Mouse (Mus musculus): ENCODE measurements around the gene Rnf151.

- TF ChIP-seq CTCF (IDR thresholded peaks at IDR 0.05; ENCODE audit: control insufficient read depth, insufficient read depth, insufficient read length), result no peak
- no peak for TF ChIP-seq CEBPB (IDR thresholded peaks at IDR 0.05; ENCODE audit: low read depth)
- no peak for TF ChIP-seq MYOD1 (IDR thresholded peaks at IDR 0.05; ENCODE audit: control insufficient read depth, insufficient read length, low read depth)
- TF ChIP-seq MYOG (IDR thresholded peaks at IDR 0.05; ENCODE audit: control insufficient read depth, extremely low read depth, insufficient read length), result no peak
- TF ChIP-seq USF1 (IDR thresholded peaks at IDR 0.05; ENCODE audit: low read depth), result no peak
Observed at GRCm38 (mm10) chr17:24743896-24744295, 26.0 kb upstream of the Rnf151 start.
